Mouse (Mus musculus): ENCODE results near the gene Kpna7. TPM values are rescaled to one million over a fixed set of nuclear protein-coding genes. Genes with fewer than 3 reads are reported as not detected.
A peak's percentile ranks its signal among the peaks of the same experiment; 100 is the strongest.
"Not testable (repeated sequence)": the region's sequence is repeated elsewhere in the genome, so short reads cannot be mapped to it uniquely, and the experiment has no call there.

Kpna7 gene
- polyA plus RNA-seq, 1 experiment: not detected

GRCm38 (mm10) chr5:145105694-145106275, 22.0 kb upstream of the Kpna7 start:
- TF ChIP-seq CTCF (IDR thresholded peaks at IDR 0.05; ENCODE audit: borderline replicate concordance, insufficient read depth, low read length): no peak
- TF ChIP-seq POLR2A (IDR thresholded peaks at IDR 0.05; ENCODE audit: low read depth, low read length): no peak
- no peak overlapping the region for H3K4me3 ChIP-seq (ENCODE audit: insufficient read depth, low read length)
- H3K4me1 ChIP-seq (ENCODE audit: control insufficient read depth, insufficient read depth, low read length): 0 out of 2 replicates have a peak, but pooled peaks cover 2% of the 10 kb centered on the region
- H3K27ac ChIP-seq (ENCODE audit: insufficient read depth, low read length): no peak overlapping the region

DNA sequence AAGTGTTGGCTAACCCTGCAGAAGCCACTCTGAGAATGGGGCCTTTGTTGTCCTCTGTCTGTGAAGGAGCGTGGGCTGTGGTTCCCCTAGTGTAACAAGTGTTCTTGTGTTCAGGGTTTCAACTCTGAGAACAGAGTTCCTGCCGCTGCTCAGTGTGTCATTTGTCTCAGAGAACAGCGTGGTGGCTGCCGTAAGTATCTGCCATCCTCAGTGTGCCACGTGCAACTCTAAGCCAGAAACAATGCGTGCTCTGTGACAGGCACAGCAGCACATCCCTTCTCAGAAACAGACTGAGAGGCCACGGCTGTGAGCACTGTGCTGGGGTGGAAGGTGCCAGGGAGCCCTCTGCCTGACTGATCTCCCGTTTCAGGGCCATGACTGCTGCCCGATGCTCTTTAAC, 20.5 kb upstream of the Kpna7 start:
- no peak for TF ChIP-seq CTCF (IDR thresholded peaks at IDR 0.05; ENCODE audit: borderline replicate concordance, insufficient read depth, low read length)
- TF ChIP-seq POLR2A (IDR thresholded peaks at IDR 0.05; ENCODE audit: low read depth, low read length): no peak
- H3K27ac ChIP-seq (ENCODE audit: insufficient read depth, low read length): no peak overlapping the region
- H3K4me1 ChIP-seq (ENCODE audit: control insufficient read depth, insufficient read depth, low read length): 0 out of 2 replicates have a peak, but pooled peaks cover 2% of the 10 kb centered on the region
- H3K4me3 ChIP-seq (ENCODE audit: insufficient read depth, low read length): no peak overlapping the region

DNA sequence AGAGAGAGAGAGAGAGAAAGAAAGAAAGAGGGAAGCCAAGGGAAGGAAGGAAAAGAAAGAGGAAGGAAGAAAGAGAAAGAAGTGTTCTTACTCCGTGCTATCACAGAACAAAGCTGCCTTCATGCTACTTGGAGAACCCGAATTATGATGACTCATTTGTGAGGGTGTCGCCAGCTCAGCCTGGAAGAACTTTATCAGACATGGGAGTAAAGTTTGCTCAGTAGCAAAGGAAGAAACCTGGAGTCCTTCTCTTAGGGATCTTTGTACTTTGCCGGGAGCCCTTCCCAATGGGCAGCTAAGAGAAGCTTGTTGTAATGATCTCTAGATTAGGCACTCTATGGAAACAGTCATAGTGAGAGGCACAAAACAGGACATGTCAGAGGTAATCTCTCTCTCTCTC, 18.9 kb upstream of the Kpna7 start:
- 0 out of 2 replicates have a peak, but pooled peaks cover 2% of the 10 kb centered on the region for H3K4me1 ChIP-seq (ENCODE audit: control insufficient read depth, insufficient read depth, low read length)
- H3K27ac ChIP-seq (ENCODE audit: insufficient read depth, low read length): no peak overlapping the region
- H3K4me3 ChIP-seq (ENCODE audit: insufficient read depth, low read length): no peak overlapping the region
- TF ChIP-seq CTCF (IDR thresholded peaks at IDR 0.05; ENCODE audit: borderline replicate concordance, insufficient read depth, low read length): no peak

DNA sequence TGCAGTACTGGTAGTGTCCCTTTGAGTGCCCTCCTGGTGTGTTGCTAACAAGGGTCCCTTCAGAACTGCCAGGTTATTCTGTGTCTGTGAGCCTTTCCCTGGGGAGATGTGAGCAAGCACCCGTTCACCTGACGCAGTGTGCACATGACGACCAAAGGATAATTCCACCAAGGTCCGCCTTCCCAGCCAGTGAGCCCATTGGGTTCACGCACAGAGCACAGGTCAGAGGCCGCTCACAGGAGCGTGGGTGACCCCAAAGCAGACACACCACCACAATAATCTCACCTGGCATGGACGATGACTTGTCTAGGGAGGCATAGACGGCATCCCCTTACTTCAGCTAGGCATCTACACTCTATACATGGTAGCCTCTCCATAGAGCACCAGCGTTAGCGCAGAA, 17.6 kb upstream of the Kpna7 start:
- not testable (repeated sequence) for H3K27ac ChIP-seq (ENCODE audit: insufficient read depth, low read length); H3K4me1 ChIP-seq (ENCODE audit: control insufficient read depth, insufficient read depth, low read length); H3K4me3 ChIP-seq (ENCODE audit: insufficient read depth, low read length)

- no peak overlapping the region for H3K27ac ChIP-seq (ENCODE audit: insufficient read depth, low read length)
- TF ChIP-seq POLR2A (IDR thresholded peaks at IDR 0.05; ENCODE audit: low read depth, low read length) (no peak), CTCF (IDR thresholded peaks at IDR 0.05; ENCODE audit: borderline replicate concordance, insufficient read depth, low read length) (no peak)
- 0 out of 2 replicates have a peak, but pooled peaks cover 2% of the 10 kb centered on the region for H3K4me1 ChIP-seq (ENCODE audit: control insufficient read depth, insufficient read depth, low read length)
- H3K4me3 ChIP-seq (ENCODE audit: insufficient read depth, low read length): no peak overlapping the region
These were observed 17.1 kb upstream of the Kpna7 start for GRCm38 (mm10) chr5:145100960-145101359.

GRCm38 (mm10) chr5:145098340-145098821, 14.6 kb upstream of the Kpna7 start:
- H3K4me3 ChIP-seq (ENCODE audit: insufficient read depth, low read length): no peak overlapping the region
- no peak overlapping the region for H3K27ac ChIP-seq (ENCODE audit: insufficient read depth, low read length)
- 0 out of 2 replicates have a peak, but pooled peaks cover 2% of the 10 kb centered on the region for H3K4me1 ChIP-seq (ENCODE audit: control insufficient read depth, insufficient read depth, low read length)
- no peak for TF ChIP-seq POLR2A (IDR thresholded peaks at IDR 0.05; ENCODE audit: low read depth, low read length)

DNA sequence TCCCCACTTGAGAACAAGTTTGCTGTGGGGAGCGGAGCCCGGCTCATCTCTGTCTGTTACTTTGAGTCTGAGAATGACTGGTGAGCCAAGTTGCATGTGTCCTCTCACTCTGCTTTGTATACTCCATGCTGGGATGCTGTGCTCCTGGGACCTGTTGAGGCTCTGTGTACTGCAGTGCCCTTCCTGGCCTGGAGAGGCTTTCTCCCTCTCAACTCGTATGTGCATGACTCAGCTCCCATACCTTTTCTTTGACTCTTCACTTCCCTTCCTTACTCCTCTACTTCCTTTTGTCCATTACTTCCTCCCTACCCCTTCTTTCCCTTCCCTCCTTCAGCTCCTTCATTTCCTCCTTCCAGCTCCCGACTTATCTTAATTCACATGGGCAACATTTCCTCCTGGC, 12.4 kb upstream of the Kpna7 start:
- Histone ChIP-seq H3K4me3 (ENCODE audit: insufficient read depth, low read length) (no peak overlapping the region), H3K27ac (ENCODE audit: insufficient read depth, low read length) (no peak overlapping the region), H3K4me1 (ENCODE audit: control insufficient read depth, insufficient read depth, low read length) (no peaks in the 10 kb centered on the region)
- TF ChIP-seq CTCF (IDR thresholded peaks at IDR 0.05; ENCODE audit: borderline replicate concordance, insufficient read depth, low read length) (no peak), POLR2A (IDR thresholded peaks at IDR 0.05; ENCODE audit: low read depth, low read length) (no peak)

DNA sequence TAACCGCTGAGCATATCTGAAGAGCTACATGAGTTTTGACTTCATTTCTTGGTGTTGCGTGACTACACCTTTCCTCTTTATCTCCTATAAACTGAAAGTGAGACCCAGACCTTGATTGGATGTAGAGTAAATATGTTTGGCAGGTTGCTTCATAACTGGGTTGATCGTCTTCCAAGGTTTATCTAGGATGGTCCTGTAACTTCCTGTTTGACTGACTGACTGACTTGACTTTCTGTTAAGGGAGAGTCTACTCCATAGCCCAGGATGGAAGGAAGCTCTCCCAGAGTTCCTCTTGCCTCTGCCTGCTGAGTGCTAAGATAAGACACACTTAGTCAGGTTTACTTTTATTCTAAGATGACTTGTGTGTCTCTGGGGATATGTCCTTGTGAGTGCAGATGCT, 6.0 kb upstream of the Kpna7 start:
- TF ChIP-seq POLR2A (IDR thresholded peaks at IDR 0.05; ENCODE audit: low read depth, low read length) (no peak), CTCF (IDR thresholded peaks at IDR 0.05; ENCODE audit: borderline replicate concordance, insufficient read depth, low read length) (no peak)
- H3K4me1 ChIP-seq (ENCODE audit: control insufficient read depth, insufficient read depth, low read length): no peaks in the 10 kb centered on the region
- H3K27ac ChIP-seq (ENCODE audit: insufficient read depth, low read length): no peak overlapping the region
- H3K4me3 ChIP-seq (ENCODE audit: insufficient read depth, low read length): no peak overlapping the region

DNA sequence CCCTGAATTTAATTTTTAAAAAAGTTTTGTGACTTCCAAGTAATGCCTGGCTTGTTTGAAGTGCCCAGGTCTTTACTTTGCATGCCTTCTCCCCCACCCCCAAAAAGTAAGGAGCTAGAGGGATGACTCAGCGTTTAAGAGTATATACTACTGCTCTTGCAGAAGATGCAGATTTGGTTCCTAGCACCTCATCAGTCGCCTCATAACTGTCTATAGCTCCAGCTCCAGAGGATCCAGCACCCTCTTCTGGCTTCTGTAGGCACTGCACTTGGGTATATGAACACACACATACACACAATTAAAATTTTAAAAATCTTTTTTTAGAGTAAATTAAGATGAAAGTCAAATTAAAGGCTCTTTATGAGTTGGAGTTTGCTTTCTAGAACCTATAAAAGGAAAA, 4.4 kb upstream of the Kpna7 start:
- Histone ChIP-seq H3K4me1 (ENCODE audit: control insufficient read depth, insufficient read depth, low read length) (no peaks in the 10 kb centered on the region), H3K27ac (ENCODE audit: insufficient read depth, low read length) (no peak overlapping the region), H3K4me3 (ENCODE audit: insufficient read depth, low read length) (no peak overlapping the region)
- TF ChIP-seq CTCF (IDR thresholded peaks at IDR 0.05; ENCODE audit: borderline replicate concordance, insufficient read depth, low read length): no peak
- no peak for TF ChIP-seq POLR2A (IDR thresholded peaks at IDR 0.05; ENCODE audit: low read depth, low read length)

- TF ChIP-seq CTCF (IDR thresholded peaks at IDR 0.05; ENCODE audit: borderline replicate concordance, insufficient read depth, low read length) (no peak), POLR2A (IDR thresholded peaks at IDR 0.05; ENCODE audit: low read depth, low read length) (no peak)
- Histone ChIP-seq H3K27ac (ENCODE audit: insufficient read depth, low read length) (no peak overlapping the region), H3K4me3 (ENCODE audit: insufficient read depth, low read length) (peak overlapping the region; percentile 84), H3K4me1 (ENCODE audit: control insufficient read depth, insufficient read depth, low read length) (no peaks in the 10 kb centered on the region)
These were observed 992 bp upstream of the Kpna7 start for GRCm38 (mm10) chr5:145084822-145085221.

DNA sequence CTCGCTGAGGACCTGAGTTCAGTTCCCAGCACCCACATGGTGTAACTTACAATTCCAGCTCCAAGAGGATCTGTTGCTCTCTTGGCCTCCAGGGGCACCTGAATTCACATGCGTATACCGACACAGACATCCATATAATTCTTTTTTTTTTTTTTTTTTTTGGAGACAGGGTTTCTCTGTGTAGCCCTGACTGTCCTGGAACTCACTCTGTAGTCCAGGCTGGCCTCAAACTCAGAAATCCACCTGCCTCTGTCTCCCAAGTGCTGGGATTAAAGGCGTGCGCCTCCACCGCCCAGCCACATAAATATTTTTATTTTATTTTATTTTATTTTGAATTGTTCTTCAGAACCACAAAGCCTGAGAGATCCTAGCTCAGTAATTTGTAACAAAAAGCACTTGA, 629 bp downstream of the Kpna7 start:
- not testable (repeated sequence) for H3K4me1 ChIP-seq (ENCODE audit: control insufficient read depth, insufficient read depth, low read length); H3K27ac ChIP-seq (ENCODE audit: insufficient read depth, low read length)
- peak overlapping the region; percentile 41 for H3K4me3 ChIP-seq (ENCODE audit: insufficient read depth, low read length)

Measured in embryonic fibroblast, embryonic 13.5 days (primary cell).